Mouse (Mus musculus): ENCODE measurements around the gene Parn.

- no peak for TF ChIP-seq POLR2A (IDR thresholded peaks at IDR 0.05; ENCODE audit: low read depth, low read length)
- TF ChIP-seq CTCF (conservative IDR thresholded peaks at IDR 0.05; ENCODE audit: insufficient read depth, insufficient read length, low read depth, low read length), result no peak
These were observed 1.3 kb upstream of the Parn start for GRCm38 (mm10) chr16:13669282-13669681.
